Comparison of ENCODE assay signal across 9 mouse cellular contexts in genomic region chr11:43217021-43217420, GRCm38 (mm10).
DNase-seq lines count a peak whose midpoint lies in the region; ATAC-seq and TF ChIP-seq lines count a peak whose summit lies in the region.
"Had no signal": no experiment of that assay in that cellular context is flagged by ENCODE, and none has a peak within 500 bp of the region (broad histone marks: within the 10 kb centered on the region; RNA-seq: fewer than 3 reads in every experiment).

No protein-coding gene starts in this region.

- no peaks in the 10 kb centered on the region for H3K4me1 ChIP-seq in intestine, embryonic 15.5 days (replicated peaks)
- H3K4me1 ChIP-seq in intestine, postnatal 0 days (replicated peaks; ENCODE audit: control insufficient read depth, insufficient read depth, low read length) = no peaks in the 10 kb centered on the region; the same call in 1 of the 2 replicates
- no peaks in the 10 kb centered on the region for H3K4me1 ChIP-seq in lung, postnatal 0 days (ENCODE audit: insufficient read depth, low read depth, low read length)
- H3K4me1 ChIP-seq: lung, embryonic 15.5 days had no signal

- no peak overlapping the region for H3K4me3 ChIP-seq in intestine, embryonic 15.5 days (replicated peaks)
- no peak overlapping the region for H3K4me3 ChIP-seq in intestine, postnatal 0 days (ENCODE audit: low read depth, low read length)
- no peak overlapping the region for H3K4me3 ChIP-seq in lung, postnatal 0 days (ENCODE audit: low read depth, low read length)
- H3K4me3 ChIP-seq: lung, embryonic 15.5 days had no signal

- no peak overlapping the region for H3K27ac ChIP-seq in intestine, embryonic 15.5 days
- no peak overlapping the region for H3K27ac ChIP-seq in intestine, postnatal 0 days (ENCODE audit: low read depth, low read length)
- no peak overlapping the region for H3K27ac ChIP-seq in lung, postnatal 0 days (ENCODE audit: low read length)
- H3K27ac ChIP-seq: lung, embryonic 15.5 days had no signal

- H3K9me3 ChIP-seq in intestine, embryonic 15.5 days = no peaks in the 10 kb centered on the region
- no peaks in the 10 kb centered on the region for H3K9me3 ChIP-seq in intestine, postnatal 0 days (ENCODE audit: control insufficient read depth)
- H3K9me3 ChIP-seq in lung, postnatal 0 days (ENCODE audit: low read length) = no peaks in the 10 kb centered on the region
- H3K9me3 ChIP-seq: lung, embryonic 15.5 days had no signal

- intact Hi-C loops in heart, postnatal 36 days (cut with DNase I) = loop anchor here (10.0 kb wide), 1 partner anchor 198 kb away; no protein-coding TSS in a partner anchor

- DNase-seq in cerebellum, adult 18-20 months = peak; percentile 16 to 30
- peak; percentile 6 to 11 for DNase-seq in heart, postnatal 36 days
- no peak for DNase-seq in lung, postnatal 0 days (ENCODE audit: low spot score)
- DNase-seq in telencephalon, adult 2 months (ENCODE audit: low read depth, low spot score) = peak; percentile 66
- DNase-seq in spleen, adult 18-20 months = no peak

- TF ChIP-seq CTCF in intestine, postnatal 0 days (IDR thresholded peaks at IDR 0.05; ENCODE audit: low read depth) = no peak
- no peak for TF ChIP-seq CTCF in lung, postnatal 0 days (IDR thresholded peaks at IDR 0.05)

- H3K36me3 ChIP-seq in intestine, embryonic 15.5 days = no peaks in the 10 kb centered on the region
- peaks cover 2% of the 10 kb centered on the region; the same call in 1 of the 2 replicates for H3K36me3 ChIP-seq in intestine, postnatal 0 days (ENCODE audit: control insufficient read depth, insufficient read depth)
- no peaks in the 10 kb centered on the region for H3K36me3 ChIP-seq in lung, postnatal 0 days (ENCODE audit: insufficient read depth, low read length)
- H3K36me3 ChIP-seq: lung, embryonic 15.5 days had no signal

- WGBS in intestine, embryonic 15.5 days = 41% methylated on average over 4 of the region's 4 CpGs
- 14% methylated on average over 4 of the region's 4 CpGs for WGBS in intestine, postnatal 0 days
- WGBS in lung, postnatal 0 days = 22% methylated on average over 4 of the region's 4 CpGs

- no peak overlapping the region for H3K4me2 ChIP-seq in intestine, embryonic 15.5 days (replicated peaks)
- no peak overlapping the region for H3K4me2 ChIP-seq in intestine, postnatal 0 days (replicated peaks; ENCODE audit: low read depth)
- H3K4me2 ChIP-seq in lung, postnatal 0 days (replicated peaks; ENCODE audit: low read depth, low read length) = no peak overlapping the region
- H3K4me2 ChIP-seq: lung, embryonic 15.5 days had no signal

- ATAC-seq in intestine, embryonic 15.5 days = peak; percentile 70
- no peak for ATAC-seq in intestine, postnatal 0 days
- peak; percentile 28; the same call in 1 of the 2 replicates for ATAC-seq in lung, postnatal 0 days
- no peak for ATAC-seq in megakaryocyte, adult 5-6 weeks (ENCODE audit: poor library complexity, severe bottlenecking)

- no peak overlapping the region for H3K9ac ChIP-seq in intestine, embryonic 15.5 days
- no peak overlapping the region for H3K9ac ChIP-seq in intestine, postnatal 0 days (ENCODE audit: low read depth, low read length)
- no peak overlapping the region for H3K9ac ChIP-seq in lung, postnatal 0 days (replicated peaks; ENCODE audit: low read depth)
- H3K9ac ChIP-seq: lung, embryonic 15.5 days had no signal

- no peak for TF ChIP-seq EP300 in lung, postnatal 0 days (IDR thresholded peaks at IDR 0.05)

- H3K27me3 ChIP-seq in intestine, embryonic 15.5 days (replicated peaks) = no peaks in the 10 kb centered on the region
- H3K27me3 ChIP-seq in intestine, postnatal 0 days (replicated peaks; ENCODE audit: control insufficient read depth, insufficient read depth, low read length) = no peaks in the 10 kb centered on the region
- H3K27me3 ChIP-seq in lung, postnatal 0 days (replicated peaks; ENCODE audit: insufficient read depth, low read length) = no peaks in the 10 kb centered on the region
- H3K27me3 ChIP-seq: lung, embryonic 15.5 days had no signal

Comparison
In these comparisons a context has a peak if more than half of its experiments do, and no peak if none do; other contexts are left out.
1. ATAC-seq: peak in intestine, embryonic 15.5 days (single experiment) and lung, postnatal 0 days (single experiment); none in intestine, postnatal 0 days (single experiment) and megakaryocyte, adult 5-6 weeks (single experiment).
2. DNase-seq: peak in cerebellum, adult 18-20 months (2 of 2), heart, postnatal 36 days (2 of 2) and telencephalon, adult 2 months (single experiment); none in lung, postnatal 0 days (single experiment) and spleen, adult 18-20 months (0 of 2).